Mouse (Mus musculus) lung, embryonic 15.5 days (tissue): ENCODE data around the gene Mtmr12. TPM values are rescaled to one million over a fixed set of nuclear protein-coding genes. Genes with fewer than 3 reads are reported as not detected.
"Not testable (repeated sequence)": the region's sequence is repeated elsewhere in the genome, so short reads cannot be mapped to it uniquely, and the experiment has no call there.

Experiments
- ATAC-seq: fragments of 200-750 bp; cut with Nextera tagmentation; 2 replicates; pipeline ENCODE4 v1.8.0; 2017; ENCODE audit warnings: moderate number of reproducible peaks, borderline replicate concordance; ENCODE audit not compliant: low FRiP score, low TSS enrichment; ENCODE audit errors: extremely low read depth
- H3K27ac ChIP-seq: fragments of 300-500 bp; sonication (generic); 2 replicates; pipeline ENCODE4 v1.5.1; 2015; ENCODE audit warnings: moderate library complexity, mild to moderate bottlenecking, inconsistent platforms
- H3K27me3 ChIP-seq: fragments of 300-500 bp; sonication (generic); 2 replicates; pipeline ENCODE4 v1.6.1; 2015; ENCODE audit warnings: inconsistent platforms
- H3K36me3 ChIP-seq: fragments of 300-500 bp; sonication (generic); 2 replicates; pipeline ENCODE4 v1.6.1; 2015; ENCODE audit warnings: inconsistent platforms
- H3K4me1 ChIP-seq: fragments of 300-500 bp; sonication (generic); 2 replicates; pipeline ENCODE4 v1.6.1; 2015; ENCODE audit warnings: inconsistent platforms
- H3K4me2 ChIP-seq: fragments of 300-500 bp; sonication (generic); 2 replicates; pipeline ENCODE4 v1.6.1; 2015; ENCODE audit warnings: inconsistent platforms, mild to moderate bottlenecking, moderate library complexity
- H3K4me3 ChIP-seq: fragments of 300-500 bp; sonication (generic); 2 replicates; pipeline ENCODE4 v1.5.1; 2015; ENCODE audit warnings: mild to moderate bottlenecking, inconsistent platforms
- H3K9ac ChIP-seq: fragments of 300-500 bp; sonication (generic); 2 replicates; pipeline ENCODE4 v1.6.1; 2015; ENCODE audit warnings: inconsistent platforms
- H3K9me3 ChIP-seq: fragments of 300-500 bp; sonication (generic); 2 replicates; pipeline ENCODE4 v1.6.1; 2016; ENCODE audit warnings: inconsistent platforms
- WGBS: fragments of 180-500 bp; shearing (Covaris S2); methylation state at CpG from one replicate; pipeline ENCODE4 v1.1.7; 2015; 5-methylcytosine and 5-hydroxymethylcytosine counted together
- polyA plus RNA-seq: library from polyadenylated mRNA; unstranded; fragments of >200 nt; fragmentation: Nextera tagmentation; extraction: Ambion mirVana; gene quantifications from 2 replicates; pipeline ENCODE4 v1.2.1, GENCODE M21; 2015

The Mtmr12 gene
- polyA plus RNA-seq, 1 experiment from 2014 or later, result 19.1 TPM

- Histone ChIP-seq H3K4me3 (no peak overlapping the region), H3K9me3 (no peaks in the 10 kb centered on the region), H3K4me1 (peaks cover 24% of the 10 kb centered on the region), H3K9ac (no peak overlapping the region), H3K4me2 (no peak overlapping the region), H3K27ac (no peak overlapping the region), H3K27me3 (no peaks in the 10 kb centered on the region), H3K36me3 (no peaks in the 10 kb centered on the region)
- WGBS, result 87% methylated on average over 3 of the region's 3 CpGs
- ATAC-seq, result no peak
These were observed 2.4 kb upstream of the Mtmr12 start for GRCm38 (mm10) chr15:12202456-12202855.

- not testable (repeated sequence) for H3K27ac ChIP-seq, H3K9me3 ChIP-seq, H3K27me3 ChIP-seq, H3K36me3 ChIP-seq, H3K9ac ChIP-seq, H3K4me2 ChIP-seq, H3K4me3 ChIP-seq, ATAC-seq
- 84% methylated on average over 5 of the region's 5 CpGs for WGBS
- H3K4me1 ChIP-seq, result peaks cover 30% of the 10 kb centered on the region
These were observed 1.8 kb upstream of the Mtmr12 start for GRCm38 (mm10) chr15:12203008-12203407.

GRCm38 (mm10) chr15:12203512-12204318 is 1.1 kb upstream of the Mtmr12 start:
- Histone ChIP-seq H3K9ac (peak overlapping the region; percentile 21), H3K27ac (peak overlapping the region; percentile 85), H3K4me1 (peaks cover 33% of the 10 kb centered on the region), H3K9me3 (no peaks in the 10 kb centered on the region), H3K4me2 (peak overlapping the region; percentile 60), H3K36me3 (no peaks in the 10 kb centered on the region), H3K27me3 (no peaks in the 10 kb centered on the region), H3K4me3 (peak overlapping the region; percentile 90)
- WGBS, result 14% methylated on average over 10 of the region's 10 CpGs
- ATAC-seq, result no peak

GRCm38 (mm10) chr15:12205160-12205901 is 503 bp downstream of the Mtmr12 start:
- H3K27ac ChIP-seq, result peak overlapping the region; percentile 92
- peaks cover 33% of the 10 kb centered on the region for H3K4me1 ChIP-seq
- H3K9ac ChIP-seq, result peak overlapping the region; percentile 94
- whole genome bisulfite sequencing, result under 1% methylated on average over 70 of the region's 73 CpGs
- no peaks in the 10 kb centered on the region for H3K27me3 ChIP-seq
- H3K4me2 ChIP-seq, result peak overlapping the region; percentile 61
- no peaks in the 10 kb centered on the region for H3K36me3 ChIP-seq
- no peaks in the 10 kb centered on the region for H3K9me3 ChIP-seq
- peak; percentile 75 for ATAC-seq
- H3K4me3 ChIP-seq, result peak overlapping the region; percentile 90

GRCm38 (mm10) chr15:12205902-12206645 is 1.2 kb downstream of the Mtmr12 start:
- Histone ChIP-seq H3K27me3 (no peaks in the 10 kb centered on the region), H3K4me2 (peak overlapping the region; percentile 61), H3K4me3 (peak overlapping the region; percentile 90)

GRCm38 (mm10) chr15:12206646-12207222 is 1.9 kb downstream of the Mtmr12 start:
- Histone ChIP-seq H3K36me3 (no peaks in the 10 kb centered on the region), H3K4me3 (peak overlapping the region; percentile 90; the same call in 1 of the 2 replicates), H3K9me3 (no peaks in the 10 kb centered on the region), H3K4me1 (peaks cover 33% of the 10 kb centered on the region), H3K9ac (no peak overlapping the region), H3K27me3 (no peaks in the 10 kb centered on the region), H3K4me2 (peak overlapping the region; percentile 61), H3K27ac (no peak overlapping the region)
- no peak for ATAC-seq
- 63% methylated on average over 7 of the region's 7 CpGs for WGBS

More at GRCm38 (mm10) chr15:12205902-12206645, 1.2 kb downstream of the Mtmr12 start:
- H3K36me3 ChIP-seq, result no peaks in the 10 kb centered on the region
- no peak for ATAC-seq
- no peaks in the 10 kb centered on the region for H3K9me3 ChIP-seq
- 25% methylated on average over 14 of the region's 14 CpGs for WGBS
- peak overlapping the region; percentile 94 for H3K9ac ChIP-seq
- peaks cover 33% of the 10 kb centered on the region for H3K4me1 ChIP-seq
- 0 out of 2 replicates have a peak overlapping the region, but pooled peaks have one; percentile 92 for H3K27ac ChIP-seq

GRCm38 (mm10) chr15:12207556-12208090 is 2.8 kb downstream of the Mtmr12 start:
- H3K4me2 ChIP-seq, result no peak overlapping the region
- H3K27ac ChIP-seq, result no peak overlapping the region
- 59% methylated on average over 6 of the region's 6 CpGs for WGBS
- ATAC-seq, result no peak
- no peak overlapping the region for H3K9ac ChIP-seq
- H3K4me3 ChIP-seq, result no peak overlapping the region
- no peaks in the 10 kb centered on the region for H3K9me3 ChIP-seq
- no peaks in the 10 kb centered on the region for H3K36me3 ChIP-seq
- H3K27me3 ChIP-seq, result no peaks in the 10 kb centered on the region
- peaks cover 33% of the 10 kb centered on the region for H3K4me1 ChIP-seq

GRCm38 (mm10) chr15:12211577-12211976 is 6.7 kb downstream of the Mtmr12 start:
- H3K4me2 ChIP-seq, result no peak overlapping the region
- no peaks in the 10 kb centered on the region for H3K9me3 ChIP-seq
- 61% methylated on average over 8 of the region's 8 CpGs for WGBS
- H3K4me1 ChIP-seq, result peaks cover 18% of the 10 kb centered on the region
- no peaks in the 10 kb centered on the region for H3K36me3 ChIP-seq
- H3K27ac ChIP-seq, result no peak overlapping the region
- H3K27me3 ChIP-seq, result no peaks in the 10 kb centered on the region
- no peak overlapping the region for H3K9ac ChIP-seq
- no peak overlapping the region for H3K4me3 ChIP-seq
- ATAC-seq, result no peak

GRCm38 (mm10) chr15:12212266-12212665 is 7.4 kb downstream of the Mtmr12 start:
- peaks cover 11% of the 10 kb centered on the region for H3K4me1 ChIP-seq
- 81% methylated on average over 1 of the region's 1 CpGs for WGBS
- H3K27ac ChIP-seq, result no peak overlapping the region

GRCm38 (mm10) chr15:12214531-12215414 is 9.9 kb downstream of the Mtmr12 start:
- no peak for ATAC-seq
- no peak overlapping the region for H3K4me3 ChIP-seq
- H3K4me1 ChIP-seq, result peaks cover 11% of the 10 kb centered on the region
- H3K9me3 ChIP-seq, result no peaks in the 10 kb centered on the region
- H3K36me3 ChIP-seq, result no peaks in the 10 kb centered on the region
- H3K27ac ChIP-seq, result no peak overlapping the region
- no peak overlapping the region for H3K9ac ChIP-seq
- WGBS, result 75% methylated on average over 14 of the region's 14 CpGs
- no peaks in the 10 kb centered on the region for H3K27me3 ChIP-seq
- no peak overlapping the region for H3K4me2 ChIP-seq

More at GRCm38 (mm10) chr15:12212266-12212665, 7.4 kb downstream of the Mtmr12 start:
- no peaks in the 10 kb centered on the region for H3K9me3 ChIP-seq
- H3K9ac ChIP-seq, result no peak overlapping the region
- no peak for ATAC-seq
- no peaks in the 10 kb centered on the region for H3K27me3 ChIP-seq
- H3K4me3 ChIP-seq, result no peak overlapping the region
- H3K4me2 ChIP-seq, result no peak overlapping the region
- H3K36me3 ChIP-seq, result no peaks in the 10 kb centered on the region
